In genomic region chr3:69181531-69181930, GRCm38 (mm10) we compare ENCODE assay signal across 14 mouse cellular contexts.
"Had no signal": no experiment of that assay in that cellular context is flagged by ENCODE, and none has a peak within 500 bp of the region (broad histone marks: within the 10 kb centered on the region; RNA-seq: fewer than 3 reads in every experiment).

No protein-coding gene starts in this region.

- DNase-seq: cerebellum, postnatal 10 days; cerebellum, postnatal 14 days; cerebellum, postnatal 25 days; cerebellum, postnatal 36 days; embryo, embryonic 11 days; forebrain, postnatal 0 days; gastrocnemius, adult 2 months; gastrocnemius, postnatal 10 days; gastrocnemius, postnatal 14 days; gastrocnemius, postnatal 25 days; gastrocnemius, postnatal 36 days; heart, adult 11 months; heart, adult 18-20 months; heart, adult 2 months had no signal
